Mouse (Mus musculus): ENCODE measurements around the gene Wipf1. TPM values are rescaled to one million over a fixed set of nuclear protein-coding genes. Genes with fewer than 3 reads are reported as not detected.

Wipf1 gene
- polyA plus RNA-seq, 1 experiment from 2014 or later = 12.7 TPM

DNA sequence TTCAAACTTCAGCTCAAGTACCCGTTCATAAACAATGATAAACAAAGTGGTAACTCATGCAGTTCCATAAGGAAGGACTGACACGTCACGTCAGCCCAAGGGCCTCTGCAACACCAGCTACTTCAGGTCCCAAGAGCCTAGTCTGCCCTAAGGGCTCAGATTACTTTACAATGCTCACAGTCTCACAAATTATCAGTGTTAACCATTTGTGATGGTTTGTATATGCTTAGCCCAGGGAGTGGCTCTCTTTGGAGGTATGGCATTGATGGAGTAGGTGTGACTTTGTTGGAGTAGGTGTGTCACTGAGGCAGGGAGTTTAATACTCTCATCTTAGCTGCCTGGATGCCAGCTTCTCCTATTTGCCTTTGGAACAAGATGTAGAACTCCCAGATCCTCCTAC, 32.0 kb downstream of the Wipf1 start:
- Histone ChIP-seq H3K36me3 (replicated peaks) (peaks cover 18% of the 10 kb centered on the region; the same call in 1 of the 2 replicates), H3K4me1 (peaks cover 50% of the 10 kb centered on the region), H3K27me3 (replicated peaks; ENCODE audit: low read depth, poor library complexity, severe bottlenecking) (no peaks in the 10 kb centered on the region), H3K27ac (replicated peaks) (no peak overlapping the region), H3K9me3 (no peaks in the 10 kb centered on the region), H3K4me3 (no peak overlapping the region)
- no peak for DNase-seq (ENCODE audit: low spot score)
- 57% methylated on average over 3 of the region's 3 CpGs for WGBS

DNA sequence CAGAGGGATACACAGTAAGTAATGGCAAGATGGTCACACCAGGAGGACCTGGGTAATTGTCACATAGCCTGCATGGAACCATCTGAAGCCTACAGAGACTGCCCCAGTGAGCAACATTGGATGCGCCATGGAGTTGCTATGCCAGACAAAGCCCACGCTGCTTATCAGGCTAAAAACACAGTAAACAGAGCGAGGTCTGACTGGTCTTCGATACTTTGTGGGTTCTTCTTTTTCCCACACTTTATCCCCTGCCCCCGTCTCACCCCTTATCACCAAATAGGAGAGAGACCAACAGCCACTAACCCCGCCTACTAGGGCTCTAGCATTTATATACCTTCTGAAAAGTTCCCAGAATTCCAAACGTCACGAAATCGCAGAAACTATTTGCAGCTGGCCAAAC, 32.6 kb downstream of the Wipf1 start:
- H3K4me1 ChIP-seq = peaks cover 52% of the 10 kb centered on the region
- H3K27ac ChIP-seq (replicated peaks) = no peak overlapping the region
- DNase-seq (ENCODE audit: low spot score) = no peak
- no peaks in the 10 kb centered on the region for H3K9me3 ChIP-seq
- no peak overlapping the region for H3K4me3 ChIP-seq
- H3K27me3 ChIP-seq (replicated peaks; ENCODE audit: low read depth, poor library complexity, severe bottlenecking) = no peaks in the 10 kb centered on the region
- H3K36me3 ChIP-seq (replicated peaks) = peaks cover 14% of the 10 kb centered on the region; the same call in 1 of the 2 replicates
- 93% methylated on average over 9 of the region's 9 CpGs for WGBS

GRCm38 (mm10) chr2:73496329-73496685, 33.2 kb downstream of the Wipf1 start:
- Histone ChIP-seq H3K27me3 (replicated peaks; ENCODE audit: low read depth, poor library complexity, severe bottlenecking) (no peaks in the 10 kb centered on the region), H3K4me1 (peaks cover 58% of the 10 kb centered on the region), H3K27ac (replicated peaks) (peak overlapping the region; percentile 66), H3K4me3 (peak overlapping the region; percentile 9; the same call in 1 of the 2 replicates), H3K36me3 (replicated peaks) (peaks cover 14% of the 10 kb centered on the region; the same call in 1 of the 2 replicates), H3K9me3 (no peaks in the 10 kb centered on the region)
- 72% methylated on average over 4 of the region's 4 CpGs for WGBS
- no peak for DNase-seq (ENCODE audit: low spot score)

DNA sequence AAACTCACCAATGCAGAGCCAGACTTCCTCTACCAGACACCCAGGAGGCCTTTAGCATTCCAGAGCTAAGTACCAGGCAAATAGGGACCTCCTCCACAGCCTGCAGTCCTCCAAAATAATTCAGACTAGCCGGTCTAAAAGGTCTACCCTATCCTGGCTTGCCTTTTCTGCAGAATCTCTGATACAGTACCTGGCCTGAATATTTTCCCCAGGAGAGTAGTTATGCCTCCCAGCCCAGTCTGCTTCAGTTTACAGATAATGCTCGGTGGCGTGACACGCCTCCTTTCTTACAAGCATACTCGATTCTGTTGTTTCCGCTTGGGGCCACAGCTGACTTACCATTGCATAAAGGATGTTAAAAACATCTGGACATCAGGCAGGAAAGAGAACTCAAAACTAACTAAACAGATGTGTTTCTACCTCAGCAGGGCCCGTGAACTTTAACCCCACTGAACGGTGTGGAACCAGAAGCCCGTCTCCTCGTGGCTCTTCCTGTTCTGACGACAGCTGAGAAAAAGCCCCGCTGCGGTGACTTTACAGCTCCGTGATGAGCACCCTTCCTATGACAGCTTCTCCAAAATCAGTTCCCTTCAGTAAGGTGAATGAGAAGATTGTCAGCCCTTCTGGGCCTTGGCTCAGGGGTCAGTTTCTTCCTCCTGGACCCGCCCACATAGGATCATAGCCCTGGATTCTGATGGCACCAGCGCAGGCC, 33.8 kb downstream of the Wipf1 start:
- peak; percentile 61 for DNase-seq (ENCODE audit: low spot score)
- H3K27ac ChIP-seq (replicated peaks) = peak overlapping the region; percentile 66
- H3K4me1 ChIP-seq = peaks cover 63% of the 10 kb centered on the region
- no peaks in the 10 kb centered on the region for H3K27me3 ChIP-seq (replicated peaks; ENCODE audit: low read depth, poor library complexity, severe bottlenecking)
- H3K9me3 ChIP-seq = no peaks in the 10 kb centered on the region
- 40% methylated on average over 16 of the region's 16 CpGs for WGBS
- H3K4me3 ChIP-seq = peak overlapping the region; percentile 23; the same call in 1 of the 2 replicates
- H3K36me3 ChIP-seq (replicated peaks) = peaks cover 10% of the 10 kb centered on the region; the same call in 1 of the 2 replicates

DNA sequence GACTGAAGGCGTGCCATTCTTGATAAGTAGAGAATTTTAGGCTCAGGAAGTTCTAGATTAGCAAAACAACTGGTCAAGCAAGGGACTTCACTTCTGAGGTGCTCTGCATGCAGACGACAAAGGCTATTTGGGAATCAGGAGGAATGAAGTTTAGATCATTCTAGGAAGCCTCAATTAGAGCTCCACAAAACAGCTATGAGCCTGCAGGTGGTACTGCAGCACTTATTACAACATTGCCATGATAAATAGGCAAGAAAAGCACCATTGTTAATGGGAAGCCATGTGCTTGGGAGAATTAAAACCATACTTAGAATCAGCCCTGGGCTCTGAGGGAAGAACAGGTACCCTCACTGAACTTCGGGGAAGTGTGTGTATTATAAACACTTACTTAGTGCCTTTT, 36.0 kb downstream of the Wipf1 start:
- Histone ChIP-seq H3K4me1 (peaks cover 68% of the 10 kb centered on the region), H3K27ac (replicated peaks) (peak overlapping the region; percentile 21), H3K9me3 (no peaks in the 10 kb centered on the region), H3K27me3 (replicated peaks; ENCODE audit: low read depth, poor library complexity, severe bottlenecking) (no peaks in the 10 kb centered on the region), H3K4me3 (no peak overlapping the region), H3K36me3 (replicated peaks) (peaks cover 4% of the 10 kb centered on the region; the same call in 1 of the 2 replicates)
- DNase-seq (ENCODE audit: low spot score) = no peak
- WGBS = 67% methylated on average over 3 of the region's 3 CpGs

GRCm38 (mm10) chr2:73491442-73492241, 37.9 kb downstream of the Wipf1 start:
- H3K4me1 ChIP-seq = peaks cover 70% of the 10 kb centered on the region
- peak; percentile 50 for DNase-seq (ENCODE audit: low spot score)
- 0 out of 2 replicates have a peak, but pooled peaks cover 4% of the 10 kb centered on the region for H3K36me3 ChIP-seq (replicated peaks)
- H3K27me3 ChIP-seq (replicated peaks; ENCODE audit: low read depth, poor library complexity, severe bottlenecking) = no peaks in the 10 kb centered on the region
- no peak overlapping the region for H3K4me3 ChIP-seq
- 57% methylated on average over 9 of the region's 9 CpGs for WGBS
- no peaks in the 10 kb centered on the region for H3K9me3 ChIP-seq
- peak overlapping the region; percentile 71 for H3K27ac ChIP-seq (replicated peaks)

DNA sequence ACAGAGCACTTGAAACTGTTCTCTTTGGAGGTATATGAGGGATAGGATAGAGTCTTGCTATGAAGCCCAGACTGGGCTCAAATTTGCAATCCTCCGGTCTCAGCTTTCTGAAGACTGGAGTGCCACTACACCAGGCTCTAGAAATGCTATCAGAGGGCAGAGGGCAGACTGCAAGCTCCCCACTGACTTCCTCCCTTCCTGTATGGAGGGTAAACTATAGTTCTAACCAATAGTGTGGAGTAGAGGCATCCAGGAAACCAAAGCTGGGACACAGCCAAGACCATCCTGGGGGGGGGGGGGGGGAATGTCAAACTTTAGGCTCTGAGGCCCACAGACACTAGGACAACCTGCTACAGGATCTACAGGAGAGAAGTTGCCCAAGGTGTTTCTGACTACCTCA, 39.1 kb downstream of the Wipf1 start:
- Histone ChIP-seq H3K27me3 (replicated peaks; ENCODE audit: low read depth, poor library complexity, severe bottlenecking) (no peaks in the 10 kb centered on the region), H3K4me1 (peaks cover 70% of the 10 kb centered on the region), H3K9me3 (no peaks in the 10 kb centered on the region), H3K36me3 (replicated peaks) (0 out of 2 replicates have a peak, but pooled peaks cover 4% of the 10 kb centered on the region), H3K4me3 (no peak overlapping the region), H3K27ac (replicated peaks) (no peak overlapping the region)
- 84% methylated on average over 1 of the region's 1 CpGs for WGBS
- DNase-seq (ENCODE audit: low spot score) = no peak

DNA sequence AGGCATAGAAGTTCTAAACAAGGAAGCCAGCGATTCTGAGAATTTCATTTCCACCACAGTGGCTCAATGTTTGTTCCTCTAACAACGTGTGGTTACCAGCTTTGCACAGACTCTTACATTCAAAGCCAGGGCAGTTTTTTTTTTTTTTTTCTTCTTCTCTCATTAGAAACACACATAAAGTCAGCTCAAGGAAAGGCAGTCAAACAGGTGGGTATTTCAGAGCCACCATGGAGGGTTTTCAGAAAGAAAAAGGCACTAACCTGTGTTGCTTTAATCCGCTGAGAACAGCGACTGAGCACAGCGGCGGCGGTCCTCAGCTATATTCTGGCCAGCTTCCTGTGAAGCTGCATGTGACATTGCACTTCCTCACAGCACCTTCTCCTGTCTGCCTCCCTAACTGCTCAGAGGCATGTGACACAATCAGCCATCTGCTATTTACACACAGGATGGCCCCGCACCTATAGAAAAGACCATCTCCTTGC, 43.4 kb downstream of the Wipf1 start:
- Histone ChIP-seq H3K27me3 (replicated peaks; ENCODE audit: low read depth, poor library complexity, severe bottlenecking) (no peaks in the 10 kb centered on the region), H3K4me1 (peaks cover 75% of the 10 kb centered on the region), H3K36me3 (replicated peaks) (0 out of 2 replicates have a peak, but pooled peaks cover 7% of the 10 kb centered on the region), H3K9me3 (no peaks in the 10 kb centered on the region), H3K4me3 (no peak overlapping the region), H3K27ac (replicated peaks) (peak overlapping the region; percentile 88)
- DNase-seq (ENCODE audit: low spot score) = no peak
- 83% methylated on average over 8 of the region's 8 CpGs for WGBS

DNA sequence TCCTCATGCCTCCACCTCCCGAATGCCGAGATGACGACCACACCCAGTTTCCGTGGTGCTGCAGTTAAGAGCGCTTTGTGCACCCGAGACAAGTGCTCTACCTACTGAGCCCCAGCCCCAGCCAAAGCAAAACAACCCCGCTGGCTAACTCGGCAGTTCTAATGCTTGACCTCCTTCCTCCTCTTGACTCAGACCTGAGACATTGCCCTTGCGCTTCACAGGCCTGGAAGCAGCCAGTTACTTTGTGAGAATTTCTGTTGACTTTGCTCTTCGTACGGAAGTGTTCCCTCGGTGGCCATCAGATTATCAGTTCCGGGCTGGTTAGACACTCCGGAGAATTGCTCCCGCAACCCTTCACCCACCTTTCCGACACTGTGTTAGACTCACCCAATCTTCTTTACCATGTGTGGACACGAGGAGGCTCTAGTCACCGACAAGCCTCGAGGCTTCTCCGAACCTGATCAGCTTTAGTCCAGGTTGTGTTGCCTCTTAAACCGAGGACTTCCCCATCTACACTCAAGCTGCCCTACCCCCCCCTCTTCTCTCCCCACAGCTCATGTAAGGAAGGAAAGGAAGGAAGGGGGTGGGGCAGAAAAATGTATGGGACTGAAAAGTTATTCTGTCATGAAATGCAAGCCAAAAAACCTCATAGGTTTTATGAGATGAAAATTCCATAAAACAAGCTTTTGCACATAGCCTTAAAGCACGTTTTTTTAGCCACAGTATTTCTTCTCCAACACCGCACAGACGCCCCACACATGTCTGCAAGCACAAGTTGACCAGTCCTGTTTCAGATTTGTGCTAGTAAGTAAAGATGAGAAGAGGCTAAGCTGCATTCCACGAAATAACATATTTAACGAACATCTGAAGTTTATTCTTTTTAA, 44.1 kb downstream of the Wipf1 start:
- Histone ChIP-seq H3K4me1 (peaks cover 71% of the 10 kb centered on the region), H3K27me3 (replicated peaks; ENCODE audit: low read depth, poor library complexity, severe bottlenecking) (no peaks in the 10 kb centered on the region), H3K4me3 (peak overlapping the region; percentile 36), H3K9me3 (no peaks in the 10 kb centered on the region), H3K27ac (replicated peaks) (peak overlapping the region; percentile 88), H3K36me3 (replicated peaks) (0 out of 2 replicates have a peak, but pooled peaks cover 14% of the 10 kb centered on the region)
- peak; percentile 30 for DNase-seq (ENCODE audit: low spot score)
- WGBS = 63% methylated on average over 26 of the region's 26 CpGs

DNA sequence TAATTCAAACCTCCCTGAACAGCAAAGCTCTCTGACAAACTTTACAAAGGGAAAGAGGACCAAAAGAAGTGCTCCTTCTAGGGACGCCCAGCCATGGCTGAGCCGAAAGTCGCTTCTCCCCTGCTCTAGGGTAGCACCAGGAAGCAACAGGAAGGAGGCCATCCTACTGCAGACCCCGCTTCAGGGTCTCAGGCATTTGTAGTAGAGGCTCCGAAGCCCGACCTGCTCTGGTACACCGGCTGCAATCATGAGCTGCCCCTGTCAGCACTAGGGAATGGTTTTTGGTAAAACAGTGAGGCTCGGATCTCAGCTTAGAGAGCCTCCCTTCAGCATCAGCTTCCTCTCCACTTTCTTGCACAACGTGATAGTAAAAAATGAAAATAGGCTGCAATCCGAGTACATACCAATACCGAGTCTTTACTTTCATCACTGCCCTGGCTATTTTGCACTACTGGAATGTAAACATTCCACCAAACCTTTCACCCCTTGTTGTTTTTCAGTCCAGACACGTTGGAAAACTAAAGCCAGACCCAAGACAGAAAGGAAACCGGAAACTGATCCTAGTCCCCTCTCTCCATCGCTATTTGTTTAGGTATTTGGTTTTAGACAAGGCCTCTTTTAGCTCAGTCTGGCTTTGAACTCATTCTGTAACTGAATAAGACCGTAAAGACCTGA, 44.8 kb downstream of the Wipf1 start:
- WGBS = 28% methylated on average over 15 of the region's 15 CpGs
- Histone ChIP-seq H3K36me3 (replicated peaks) (peaks cover 19% of the 10 kb centered on the region), H3K27ac (replicated peaks) (peak overlapping the region; percentile 88), H3K9me3 (no peaks in the 10 kb centered on the region), H3K4me3 (peak overlapping the region; percentile 36), H3K4me1 (peaks cover 70% of the 10 kb centered on the region), H3K27me3 (replicated peaks; ENCODE audit: low read depth, poor library complexity, severe bottlenecking) (no peaks in the 10 kb centered on the region)
- DNase-seq (ENCODE audit: low spot score) = peak; percentile 59

GRCm38 (mm10) chr2:73478805-73479204, 50.7 kb downstream of the Wipf1 start:
- 91% methylated on average over 6 of the region's 6 CpGs for WGBS
- peaks cover 40% of the 10 kb centered on the region for H3K4me1 ChIP-seq
- H3K9me3 ChIP-seq = peaks cover 3% of the 10 kb centered on the region; the same call in 1 of the 2 replicates
- no peak overlapping the region for H3K27ac ChIP-seq (replicated peaks)
- H3K27me3 ChIP-seq (replicated peaks; ENCODE audit: low read depth, poor library complexity, severe bottlenecking) = no peaks in the 10 kb centered on the region
- no peak for DNase-seq (ENCODE audit: low spot score)
- H3K4me3 ChIP-seq = no peak overlapping the region
- H3K36me3 ChIP-seq (replicated peaks) = peaks cover 31% of the 10 kb centered on the region
